Mouse (Mus musculus): Measurements from ENCODE around the gene 2310003L06Rik.

DNA sequence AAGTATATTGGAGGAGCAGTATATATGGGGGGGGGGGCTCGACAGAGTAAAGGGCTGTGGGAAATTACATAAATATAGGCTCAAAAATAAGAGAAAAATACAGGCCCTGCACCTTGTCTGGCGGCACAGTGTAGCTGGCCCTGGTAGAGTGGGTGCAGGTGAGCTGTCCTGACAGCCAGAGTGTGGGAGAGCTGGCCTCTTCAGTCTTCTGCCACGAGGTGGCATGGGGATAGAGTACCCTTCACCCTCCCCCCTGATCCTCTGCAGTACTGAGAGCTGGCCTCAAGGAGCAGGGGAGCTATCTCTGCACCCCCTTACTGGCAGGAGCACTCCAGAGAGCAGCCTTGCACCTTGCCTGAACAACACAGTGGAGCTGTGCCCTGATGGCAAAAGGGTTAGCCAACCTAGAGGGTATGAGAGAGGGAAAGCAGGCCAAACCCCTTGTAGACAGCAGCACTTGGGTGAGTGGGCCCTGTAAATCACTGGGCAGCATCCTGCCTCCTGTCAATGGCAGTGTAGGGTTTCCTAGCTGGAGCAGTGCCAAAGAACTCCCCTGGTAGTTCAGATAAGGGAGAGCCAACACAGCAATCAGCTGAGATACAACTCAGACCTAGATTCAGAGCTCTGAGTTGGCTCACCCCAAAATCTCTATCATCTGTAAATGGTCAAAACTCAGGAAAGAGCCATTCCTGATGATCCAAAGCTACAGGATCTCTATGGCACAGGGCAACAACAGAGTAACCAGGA is 13.4 kb downstream of the 2310003L06Rik start:
- TF ChIP-seq CTCF (IDR thresholded peaks at IDR 0.05; ENCODE audit: borderline replicate concordance, extremely low read depth, insufficient read depth, insufficient read length) (no peak), POLR2A (IDR thresholded peaks at IDR 0.05; ENCODE audit: borderline replicate concordance, extremely low read depth, insufficient read depth, insufficient read length, poor library complexity, severe bottlenecking) (no peak)
